Mouse (Mus musculus) kidney, postnatal 0 days (tissue): ENCODE results near the gene Clip3. TPM values are rescaled to one million over a fixed set of nuclear protein-coding genes. Genes with fewer than 3 reads are reported as not detected.
A peak's percentile ranks its signal among the peaks of the same experiment; 100 is the strongest.

Experiments
- ATAC-seq: fragments of 200-750 bp; cut with Nextera tagmentation; replicated peaks from 2 replicates; pipeline ENCODE4 v1.8.0; 2017; ENCODE audit warnings: low read depth, moderate number of reproducible peaks, moderate TSS enrichment, moderate library complexity; ENCODE audit not compliant: low FRiP score
- DNase-seq: peaks from one replicate; pipeline ENCODE4 v3.0.0-alpha.2; 2016; ENCODE audit warnings: low spot score
- H3K27ac ChIP-seq: fragments of 300-500 bp; sonication (generic); 2 replicates; pipeline ENCODE4 v1.5.1; 2014; ENCODE audit warnings: mild to moderate bottlenecking
- H3K27me3 ChIP-seq: fragments of 300-500 bp; sonication (generic); 2 replicates; pipeline ENCODE4 v1.6.1; 2014; ENCODE audit warnings: low read length, mixed read lengths; ENCODE audit not compliant: insufficient read depth
- H3K36me3 ChIP-seq: fragments of 300-500 bp; sonication (generic); 2 replicates; pipeline ENCODE4 v1.6.1; 2014; ENCODE audit warnings: low read length, mixed read lengths; ENCODE audit not compliant: insufficient read depth
- H3K4me1 ChIP-seq: fragments of 300-500 bp; sonication (generic); replicated peaks from 2 replicates; pipeline ENCODE4 v1.6.1; 2014; ENCODE audit warnings: antibody characterized with exemption, low read length, mixed read lengths; ENCODE audit not compliant: insufficient read depth
- H3K4me2 ChIP-seq: fragments of 300-500 bp; sonication (generic); 2 replicates; pipeline ENCODE4 v1.6.1; 2014; ENCODE audit warnings: mild to moderate bottlenecking, low read length, moderate library complexity, mixed read lengths
- H3K4me3 ChIP-seq: fragments of 300-500 bp; sonication (generic); replicated peaks from 2 replicates; pipeline ENCODE4 v1.5.1; 2014; ENCODE audit warnings: low read depth, low read length
- H3K9ac ChIP-seq: fragments of 300-500 bp; sonication (generic); 2 replicates; pipeline ENCODE4 v1.6.1; 2014; ENCODE audit warnings: low read depth, low read length
- H3K9me3 ChIP-seq: fragments of 300-500 bp; sonication (generic); replicated peaks from 2 replicates; pipeline ENCODE4 v1.6.1; 2016; ENCODE audit warnings: low read length, inconsistent platforms, mixed read lengths
- CTCF ChIP-seq: IDR thresholded peaks from 2 replicates; pipeline ENCODE4 v1.5.1; 2016; ENCODE audit warnings: antibody characterized with exemption, low read depth, mild to moderate bottlenecking, moderate library complexity
- WGBS: fragments of 180-500 bp; shearing (Covaris S2); extraction: QIAGEN DNeasy Blood & Tissue Kit; methylation state at CpG from one replicate; pipeline ENCODE4 v1.1.7; 2014; 5-methylcytosine and 5-hydroxymethylcytosine counted together
- polyA plus RNA-seq: library from polyadenylated mRNA; unstranded; fragments of >200 nt; fragmentation: Nextera tagmentation; extraction: Ambion mirVana; gene quantifications from 2 replicates; pipeline ENCODE4 v1.2.1, GENCODE M21; 2015

Gene Clip3
- polyA plus RNA-seq, 1 experiment from 2014 or later: 22.7 TPM

DNA sequence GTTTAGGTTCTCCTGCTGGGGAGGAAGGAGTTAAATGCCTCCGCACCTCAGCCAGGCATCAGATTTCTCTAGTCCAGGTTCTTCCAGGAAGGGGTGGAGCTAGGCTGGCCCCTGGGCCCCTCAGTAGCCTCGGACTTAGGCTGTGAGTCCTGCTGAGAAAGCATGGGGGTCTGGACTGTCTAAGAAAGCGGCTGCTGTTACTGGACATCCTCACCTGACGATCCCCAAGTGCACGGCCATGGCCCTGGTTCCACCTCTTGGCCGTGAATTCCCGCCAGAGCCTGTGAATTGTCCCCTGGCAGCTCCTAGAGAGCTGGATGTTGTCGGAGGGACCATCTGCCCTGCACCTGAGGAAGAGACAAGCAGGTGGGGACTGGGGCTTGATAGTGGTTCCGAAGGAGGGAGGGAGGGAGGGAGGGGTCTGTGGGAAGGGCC is 23.2 kb downstream of the Clip3 start, which contains the start of gene Syne4:
TSS of gene Syne4 (plus strand) at position 87 of the 435 bp plus-strand sequence.
- 2% methylated on average over 9 of the region's 9 CpGs for WGBS
- Histone ChIP-seq H3K9me3 (no peaks in the 10 kb centered on the region), H3K9ac (peak within 1 kb of the TSS; percentile 55), H3K36me3 (peaks cover 5% of the 10 kb centered on the region; the same call in 1 of the 2 replicates), H3K27me3 (no peaks in the 10 kb centered on the region), H3K27ac (peak within 1 kb of the TSS; percentile 83), H3K4me2 (peak within 1 kb of the TSS; percentile 57), H3K4me1 (0 out of 2 replicates have a peak, but pooled peaks cover 8% of the 10 kb centered on the region), H3K4me3 (peak within 1 kb of the TSS; percentile 37)
- peak; percentile 74 for ATAC-seq
- no peak for TF ChIP-seq CTCF
- DNase-seq: peak; percentile 58

DNA sequence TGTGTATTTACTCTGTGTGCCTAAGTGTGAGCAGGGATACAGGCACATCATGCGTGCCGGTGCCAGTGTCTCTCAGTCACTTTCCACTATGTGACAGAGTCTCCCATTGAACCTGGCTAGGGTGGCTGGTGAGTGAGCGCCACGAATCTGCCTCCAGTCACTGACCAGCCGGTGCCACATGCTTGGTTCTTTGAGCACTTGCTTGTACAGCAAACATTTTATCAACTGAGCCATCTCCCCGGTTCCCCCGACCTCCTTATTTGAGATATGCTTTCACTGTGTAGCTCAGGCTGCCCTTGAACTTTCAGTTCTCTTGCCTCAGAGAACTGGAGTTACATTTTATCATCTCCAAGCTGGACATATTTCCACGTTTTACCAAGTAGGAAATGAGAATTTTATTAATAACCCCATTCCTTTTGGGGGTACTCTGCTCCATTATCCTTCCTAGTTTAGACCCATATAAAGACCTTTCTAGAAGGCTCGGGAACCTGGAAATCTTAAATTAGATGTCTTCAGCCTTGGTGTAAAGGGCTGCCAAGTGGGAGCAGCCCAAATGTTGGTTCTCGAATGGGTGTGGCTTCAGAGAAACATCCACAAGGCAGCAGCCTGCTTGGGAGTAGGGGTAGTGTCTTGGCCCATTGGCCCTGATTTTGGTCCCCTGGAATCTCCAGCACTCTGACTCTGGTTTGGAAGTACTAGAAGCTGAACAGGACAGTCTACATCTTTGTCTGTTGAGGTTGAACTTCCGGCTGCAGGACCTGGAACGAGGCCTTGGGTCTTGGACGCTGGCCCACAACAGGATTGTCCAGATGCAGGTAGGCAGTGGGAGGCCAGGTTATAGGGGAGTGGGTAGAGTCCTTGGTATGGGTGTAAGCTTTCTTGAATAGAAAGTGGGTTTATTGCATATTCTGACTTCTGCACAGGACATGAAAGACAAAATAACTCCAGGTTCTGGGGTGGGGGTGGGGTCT is 24.3 kb downstream of the Clip3 start:
- peaks cover 5% of the 10 kb centered on the region; the same call in 1 of the 2 replicates for H3K36me3 ChIP-seq
- H3K4me1 ChIP-seq: 0 out of 2 replicates have a peak, but pooled peaks cover 8% of the 10 kb centered on the region
- H3K27me3 ChIP-seq: no peaks in the 10 kb centered on the region
- no peaks in the 10 kb centered on the region for H3K9me3 ChIP-seq
- H3K4me2 ChIP-seq: peak overlapping the region; percentile 57
- peak overlapping the region; percentile 83; the same call in 1 of the 2 replicates for H3K27ac ChIP-seq
- H3K4me3 ChIP-seq: peak overlapping the region; percentile 37
- 61% methylated on average over 13 of the region's 13 CpGs for WGBS
- no peak for TF ChIP-seq CTCF
- ATAC-seq (no peak), DNase-seq (no peak)
- H3K9ac ChIP-seq: peak overlapping the region; percentile 55; the same call in 1 of the 2 replicates

DNA sequence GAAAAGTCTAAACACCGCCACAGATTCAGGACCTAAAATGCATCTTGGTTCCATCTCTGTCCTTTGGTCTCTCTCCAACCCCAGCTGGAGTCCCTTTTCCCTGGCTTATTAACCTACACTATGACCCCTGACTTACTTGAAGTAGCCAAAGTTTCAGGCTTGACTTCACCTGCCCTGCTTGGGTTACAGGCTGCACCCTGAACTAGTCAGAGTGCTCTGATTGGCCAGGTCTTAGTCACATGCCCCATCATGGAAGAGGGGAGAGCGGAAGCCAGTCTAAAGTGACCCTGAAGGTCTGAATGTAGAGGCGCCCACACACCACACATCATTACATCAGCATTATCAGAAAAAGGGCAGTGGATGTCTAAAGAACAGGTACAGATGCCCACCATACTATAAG is 26.6 kb downstream of the Clip3 start:
- H3K9ac ChIP-seq: no peak overlapping the region
- peaks cover 8% of the 10 kb centered on the region; the same call in 1 of the 2 replicates for H3K4me1 ChIP-seq
- TF ChIP-seq CTCF: no peak
- 66% methylated on average over 3 of the region's 3 CpGs for WGBS
- no peak overlapping the region for H3K27ac ChIP-seq
- H3K4me2 ChIP-seq: no peak overlapping the region
- no peak overlapping the region for H3K4me3 ChIP-seq
- DNase-seq (peak; percentile 39), ATAC-seq (no peak)
- H3K9me3 ChIP-seq: no peaks in the 10 kb centered on the region
- no peaks in the 10 kb centered on the region for H3K36me3 ChIP-seq
- no peaks in the 10 kb centered on the region for H3K27me3 ChIP-seq

DNA sequence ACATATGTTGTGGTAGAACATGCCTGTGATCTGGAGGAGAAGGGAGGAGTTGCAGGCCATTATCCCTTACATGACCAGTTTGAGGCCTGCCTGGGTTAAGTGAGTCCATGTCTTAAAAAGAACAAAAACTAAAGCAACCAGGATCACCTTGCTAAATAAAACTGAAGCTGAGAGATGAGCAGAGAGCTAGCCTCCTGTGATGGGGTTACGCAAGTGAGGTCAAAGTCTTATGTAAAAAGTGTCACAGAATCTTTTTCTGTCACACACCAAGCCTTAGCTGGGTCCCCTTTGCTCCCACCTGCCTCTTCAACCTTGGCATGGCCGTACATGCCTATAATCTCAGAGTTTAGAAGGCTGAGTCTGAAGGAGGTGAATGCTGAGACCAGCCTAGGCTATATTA is 29.4 kb downstream of the Clip3 start:
- 78% methylated on average over 2 of the region's 2 CpGs for WGBS
- DNase-seq: no peak
- Histone ChIP-seq H3K9me3 (no peaks in the 10 kb centered on the region), H3K9ac (0 out of 2 replicates have a peak overlapping the region, but pooled peaks have one; percentile 78), H3K27me3 (no peaks in the 10 kb centered on the region), H3K4me2 (peak overlapping the region; percentile 91), H3K4me1 (no peaks in the 10 kb centered on the region; the same call in 1 of the 2 replicates), H3K36me3 (no peaks in the 10 kb centered on the region), H3K4me3 (peak overlapping the region; percentile 70; the same call in 1 of the 2 replicates), H3K27ac (no peak overlapping the region)
- no peak for TF ChIP-seq CTCF
- ATAC-seq: no peak

DNA sequence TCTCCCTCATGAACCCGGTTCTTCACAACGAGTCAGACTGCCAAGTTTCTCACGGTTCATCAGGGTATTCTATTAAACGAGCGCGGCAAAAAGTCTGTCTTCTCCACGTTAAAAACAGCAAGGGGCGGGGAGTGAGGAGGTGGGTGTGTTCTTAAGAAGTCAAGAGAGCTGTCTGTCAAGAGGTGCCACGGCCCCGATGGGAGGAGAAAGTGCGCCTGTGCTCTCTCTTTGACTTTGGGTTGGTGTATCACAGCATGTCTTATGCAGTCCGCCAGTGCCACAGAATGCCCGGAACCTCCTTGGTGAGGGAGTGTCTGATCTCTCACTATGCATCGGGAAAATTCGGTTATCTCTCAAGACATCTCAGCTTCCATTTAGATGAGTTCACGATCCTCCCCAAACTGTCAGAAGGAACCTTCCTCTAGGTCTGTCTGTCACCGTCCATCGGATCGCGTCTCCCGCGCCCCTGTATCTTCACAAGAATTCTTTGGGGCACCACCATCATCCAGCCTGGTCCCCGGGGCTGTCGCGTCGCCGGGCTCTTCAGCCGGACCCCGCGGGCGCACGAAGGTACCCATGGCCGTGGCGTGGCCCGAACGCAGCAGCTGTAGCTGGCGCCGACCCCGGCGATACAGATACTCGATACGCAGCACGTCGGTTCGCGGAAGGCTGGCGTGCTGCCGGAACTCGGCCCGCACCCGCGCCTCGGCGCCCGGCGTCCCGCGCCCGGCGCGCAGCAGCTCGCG is 30.2 kb downstream of the Clip3 start, which contains the start of gene E130208F15Rik:
TSS of gene E130208F15Rik (plus strand) at position 202 of the 746 bp plus-strand sequence.
- no peaks in the 10 kb centered on the region for H3K36me3 ChIP-seq
- peak within 1 kb of the TSS; percentile 70 for H3K4me3 ChIP-seq
- H3K27me3 ChIP-seq: no peaks in the 10 kb centered on the region
- H3K9me3 ChIP-seq: no peaks in the 10 kb centered on the region
- H3K4me1 ChIP-seq: no peaks in the 10 kb centered on the region; the same call in 1 of the 2 replicates
- H3K27ac ChIP-seq: peak within 1 kb of the TSS; percentile 91
- ATAC-seq (peak; percentile 42), DNase-seq (peak; percentile 85)
- peak within 1 kb of the TSS; percentile 91 for H3K4me2 ChIP-seq
- peak within 1 kb of the TSS; percentile 78 for H3K9ac ChIP-seq
- no peak for TF ChIP-seq CTCF
- WGBS: under 1% methylated on average over 63 of the region's 63 CpGs

DNA sequence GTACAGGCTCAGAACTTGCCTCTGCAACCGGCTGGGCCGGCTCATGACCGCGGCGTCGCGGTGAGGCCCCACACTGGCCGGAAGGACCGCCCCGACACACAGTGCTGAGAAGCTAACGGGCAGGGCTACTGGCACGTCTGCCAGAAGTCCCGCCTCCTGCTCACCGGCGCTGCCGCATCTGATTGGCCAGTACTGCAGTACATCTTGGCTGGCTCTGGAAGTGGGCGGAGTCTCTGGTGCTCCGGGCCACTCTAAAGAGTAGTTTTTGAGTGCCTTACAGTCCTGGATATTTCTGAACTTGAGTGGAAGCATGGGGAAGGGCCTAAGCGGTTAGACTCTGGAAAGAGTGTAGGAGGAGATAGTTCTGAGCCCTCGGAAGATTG is 30.7 kb downstream of the Clip3 start:
- DNase-seq: peak; percentile 100

More for the DNA sequence above, 30.7 kb downstream of the Clip3 start:
- peak; percentile 97 for ATAC-seq
- H3K9ac ChIP-seq: peak overlapping the region; percentile 78
- no peaks in the 10 kb centered on the region for H3K36me3 ChIP-seq
- H3K4me3 ChIP-seq: peak overlapping the region; percentile 70
- no peaks in the 10 kb centered on the region for H3K9me3 ChIP-seq
- TF ChIP-seq CTCF: no peak
- WGBS: 0% methylated on average over 20 of the region's 20 CpGs
- H3K27ac ChIP-seq: peak overlapping the region; percentile 91
- H3K4me2 ChIP-seq: peak overlapping the region; percentile 91
- no peaks in the 10 kb centered on the region for H3K27me3 ChIP-seq
- H3K4me1 ChIP-seq: peaks cover 3% of the 10 kb centered on the region; the same call in 1 of the 2 replicates
